Mouse (Mus musculus): ENCODE results near the gene Tnk2.

Gene Tnk2

GRCm38 (mm10) chr16:32643661-32644061, at the start of gene Tnk2:
Gene Tnk2 (plus strand): TSS chr16:32643874.
- DNase-seq (ENCODE audit: low spot score in 2 of 2), result peak in 1 of 2 experiments; percentile 86

GRCm38 (mm10) chr16:32593916-32594315, 49.8 kb upstream of the Tnk2 start:
- DNase-seq (ENCODE audit: low spot score in 2 of 2), result no peak

GRCm38 (mm10) chr16:32594701-32595100, 49.0 kb upstream of the Tnk2 start:
- DNase-seq (ENCODE audit: low spot score in 2 of 2), result no peak

GRCm38 (mm10) chr16:32595142-32595855, 48.4 kb upstream of the Tnk2 start:
- no peak for DNase-seq (ENCODE audit: low spot score in 2 of 2)

- no peak for DNase-seq (ENCODE audit: low spot score in 2 of 2)
These were observed 45.7 kb upstream of the Tnk2 start for GRCm38 (mm10) chr16:32597909-32598381.

- DNase-seq (ENCODE audit: low spot score in 2 of 2), result no peak
These were observed 44.5 kb upstream of the Tnk2 start for GRCm38 (mm10) chr16:32599151-32599550.

GRCm38 (mm10) chr16:32602193-32602685, 41.4 kb upstream of the Tnk2 start:
- DNase-seq (ENCODE audit: low spot score in 2 of 2), result no peak

- no peak for DNase-seq (ENCODE audit: low spot score in 2 of 2)
These were observed 35.9 kb upstream of the Tnk2 start for GRCm38 (mm10) chr16:32607562-32608343.

- DNase-seq (ENCODE audit: low spot score in 2 of 2), result no peak
These were observed 35.3 kb upstream of the Tnk2 start for GRCm38 (mm10) chr16:32608344-32608711.

GRCm38 (mm10) chr16:32608712-32609400, 34.8 kb upstream of the Tnk2 start, which contains the start of gene Tfrc:
Gene Tfrc (plus strand): TSS chr16:32608920.
- peak; percentile 91 to 96 for DNase-seq (ENCODE audit: low spot score in 2 of 2)

- DNase-seq (ENCODE audit: low spot score in 2 of 2), result peak in 1 of 2 experiments; percentile 10
These were observed 34.3 kb upstream of the Tnk2 start for GRCm38 (mm10) chr16:32609401-32609779.

- no peak for DNase-seq (ENCODE audit: low spot score in 2 of 2)
These were observed 33.0 kb upstream of the Tnk2 start for GRCm38 (mm10) chr16:32610460-32611255.

- no peak for DNase-seq (ENCODE audit: low spot score in 2 of 2)
These were observed 31.6 kb upstream of the Tnk2 start for GRCm38 (mm10) chr16:32612052-32612451.

GRCm38 (mm10) chr16:32613269-32613834, 30.3 kb upstream of the Tnk2 start:
- no peak for DNase-seq (ENCODE audit: low spot score in 2 of 2)

- no peak for DNase-seq (ENCODE audit: low spot score in 2 of 2)
These were observed 29.6 kb upstream of the Tnk2 start for GRCm38 (mm10) chr16:32614047-32614446.

GRCm38 (mm10) chr16:32618946-32619345, 24.7 kb upstream of the Tnk2 start:
- DNase-seq (ENCODE audit: low spot score in 2 of 2), result no peak

GRCm38 (mm10) chr16:32628140-32628539, 15.5 kb upstream of the Tnk2 start:
- DNase-seq (ENCODE audit: low spot score in 2 of 2), result no peak

GRCm38 (mm10) chr16:32632328-32632824, 11.3 kb upstream of the Tnk2 start:
- no peak for DNase-seq (ENCODE audit: low spot score in 2 of 2)

- no peak for DNase-seq (ENCODE audit: low spot score in 2 of 2)
These were observed 10.1 kb upstream of the Tnk2 start for GRCm38 (mm10) chr16:32633486-32634012.

GRCm38 (mm10) chr16:32634183-32634582, 9.5 kb upstream of the Tnk2 start:
- DNase-seq (ENCODE audit: low spot score in 2 of 2), result no peak

- no peak for DNase-seq (ENCODE audit: low spot score in 2 of 2)
These were observed 8.4 kb upstream of the Tnk2 start for GRCm38 (mm10) chr16:32635314-32635713.

Measured in left cerebral cortex, adult 9 months (tissue).